Mouse (Mus musculus) forebrain, embryonic 15.5 days (tissue): ENCODE measurements at regions not wholly inside any gene's neighbourhood (a gene's known extent, or its start where the extent isn't known, plus 50 kb on each side); places are given as distances from the start of the nearest gene placed in this dataset.

Experiments
- ATAC-seq: fragments of 200-750 bp; cut with Nextera tagmentation; replicated peaks from 2 replicates; pipeline ENCODE4 v1.8.0; 2017; ENCODE audit warnings: mild to moderate bottlenecking, moderate TSS enrichment, moderate library complexity
- H3K27ac ChIP-seq: fragments of 300-500 bp; sonication (generic); replicated peaks from 2 replicates; pipeline ENCODE4 v1.5.1; 2015; ENCODE audit warnings: mild to moderate bottlenecking, inconsistent platforms
- H3K27me3 ChIP-seq: fragments of 300-500 bp; sonication (generic); 2 replicates; pipeline ENCODE4 v1.6.1; 2015; ENCODE audit warnings: inconsistent platforms
- H3K36me3 ChIP-seq: fragments of 300-500 bp; sonication (generic); 2 replicates; pipeline ENCODE4 v1.6.1; 2015; ENCODE audit warnings: mild to moderate bottlenecking, inconsistent platforms
- H3K4me1 ChIP-seq: fragments of 300-500 bp; sonication (generic); 2 replicates; pipeline ENCODE4 v1.6.1; 2015; ENCODE audit warnings: inconsistent platforms
- H3K4me2 ChIP-seq: fragments of 300-500 bp; sonication (generic); replicated peaks from 2 replicates; pipeline ENCODE4 v1.6.1; 2015; ENCODE audit warnings: mild to moderate bottlenecking, inconsistent platforms
- H3K4me3 ChIP-seq: fragments of 300-500 bp; sonication (generic); 2 replicates; pipeline ENCODE4 v1.5.1; 2015; ENCODE audit warnings: mild to moderate bottlenecking, inconsistent platforms
- H3K9ac ChIP-seq: fragments of 300-500 bp; sonication (generic); replicated peaks from 2 replicates; pipeline ENCODE4 v1.6.1; 2015; ENCODE audit warnings: mild to moderate bottlenecking, inconsistent platforms
- H3K9me3 ChIP-seq: fragments of 300-500 bp; sonication (generic); 2 replicates; pipeline ENCODE4 v1.6.1; 2016; ENCODE audit warnings: inconsistent platforms
- WGBS: fragments of 180-500 bp; shearing (Covaris S2); methylation state at CpG from one replicate; pipeline ENCODE4 v1.1.7; 2015; ENCODE audit warnings: mixed read lengths; 5-methylcytosine and 5-hydroxymethylcytosine counted together

- WGBS = 85% methylated on average over 3 of the region's 3 CpGs
- Histone ChIP-seq H3K27me3 (no peaks in the 10 kb centered on the region), H3K4me2 (no peak overlapping the region), H3K9me3 (no peaks in the 10 kb centered on the region), H3K9ac (no peak overlapping the region), H3K4me3 (no peak overlapping the region), H3K36me3 (no peaks in the 10 kb centered on the region), H3K4me1 (peaks cover 38% of the 10 kb centered on the region), H3K27ac (no peak overlapping the region)
- ATAC-seq = no peak
Observed at GRCm38 (mm10) chr14:25399286-25399685, 59.7 kb upstream of the Zmiz1 start.

GRCm38 (mm10) chr14:25401104-25401963 lies 57.7 kb upstream of the Zmiz1 start:
- Histone ChIP-seq H3K27me3 (no peaks in the 10 kb centered on the region), H3K4me2 (no peak overlapping the region), H3K4me1 (peaks cover 32% of the 10 kb centered on the region), H3K36me3 (no peaks in the 10 kb centered on the region), H3K9me3 (no peaks in the 10 kb centered on the region), H3K4me3 (no peak overlapping the region), H3K27ac (no peak overlapping the region), H3K9ac (no peak overlapping the region)
- ATAC-seq = no peak
- 88% methylated on average over 19 of the region's 19 CpGs for whole genome bisulfite sequencing

GRCm38 (mm10) chr14:25402409-25402808 lies 56.6 kb upstream of the Zmiz1 start:
- ATAC-seq = no peak
- H3K9ac ChIP-seq = no peak overlapping the region
- WGBS = 81% methylated on average over 1 of the region's 1 CpGs

GRCm38 (mm10) chr14:25405191-25405590 lies 53.8 kb upstream of the Zmiz1 start:
- Histone ChIP-seq H3K27me3 (no peaks in the 10 kb centered on the region), H3K36me3 (no peaks in the 10 kb centered on the region), H3K4me2 (no peak overlapping the region), H3K27ac (no peak overlapping the region), H3K9ac (no peak overlapping the region), H3K4me3 (no peak overlapping the region), H3K4me1 (peaks cover 6% of the 10 kb centered on the region), H3K9me3 (no peaks in the 10 kb centered on the region)
- WGBS = 50% methylated on average over 4 of the region's 4 CpGs
- no peak for ATAC-seq

More at GRCm38 (mm10) chr14:25402409-25402808, 56.6 kb upstream of the Zmiz1 start:
- Histone ChIP-seq H3K4me3 (no peak overlapping the region), H3K9me3 (no peaks in the 10 kb centered on the region), H3K4me2 (no peak overlapping the region), H3K27me3 (no peaks in the 10 kb centered on the region), H3K27ac (no peak overlapping the region), H3K36me3 (no peaks in the 10 kb centered on the region), H3K4me1 (peaks cover 21% of the 10 kb centered on the region)

GRCm38 (mm10) chr14:25406059-25406458 lies 52.9 kb upstream of the Zmiz1 start:
- no peak overlapping the region for H3K27ac ChIP-seq
- H3K4me3 ChIP-seq = no peak overlapping the region
- H3K9ac ChIP-seq = no peak overlapping the region
- no peak for ATAC-seq
- no peaks in the 10 kb centered on the region for H3K36me3 ChIP-seq
- peaks cover 6% of the 10 kb centered on the region for H3K4me1 ChIP-seq
- H3K4me2 ChIP-seq = no peak overlapping the region
- WGBS = 98% methylated on average over 3 of the region's 3 CpGs
- no peaks in the 10 kb centered on the region for H3K27me3 ChIP-seq
- no peaks in the 10 kb centered on the region for H3K9me3 ChIP-seq

- no peaks in the 10 kb centered on the region for H3K36me3 ChIP-seq
- no peak for ATAC-seq
- WGBS = 92% methylated on average over 6 of the region's 6 CpGs
- H3K27me3 ChIP-seq = no peaks in the 10 kb centered on the region
- H3K4me3 ChIP-seq = no peak overlapping the region
- no peak overlapping the region for H3K27ac ChIP-seq
- no peaks in the 10 kb centered on the region for H3K9me3 ChIP-seq
- H3K4me1 ChIP-seq = peaks cover 6% of the 10 kb centered on the region
- no peak overlapping the region for H3K9ac ChIP-seq
- H3K4me2 ChIP-seq = no peak overlapping the region
Observed at GRCm38 (mm10) chr14:25406613-25407012, 52.4 kb upstream of the Zmiz1 start.

- Histone ChIP-seq H3K4me2 (no peak overlapping the region), H3K4me1 (peaks cover 6% of the 10 kb centered on the region), H3K27me3 (no peaks in the 10 kb centered on the region), H3K27ac (no peak overlapping the region), H3K9ac (no peak overlapping the region), H3K4me3 (no peak overlapping the region), H3K36me3 (no peaks in the 10 kb centered on the region), H3K9me3 (no peaks in the 10 kb centered on the region)
- ATAC-seq = no peak
- WGBS = 83% methylated on average over 7 of the region's 7 CpGs
Observed at GRCm38 (mm10) chr14:25407111-25407510, 51.9 kb upstream of the Zmiz1 start.
